Comparison of ENCODE assay signal across 28 mouse cellular contexts in genomic region chr16:90442991-90443390, GRCm38 (mm10). TPM values are rescaled to one million over a fixed set of nuclear protein-coding genes. Genes with fewer than 3 reads are reported as not detected.
DNase-seq lines count a peak whose midpoint lies in the region; ATAC-seq and TF ChIP-seq lines count a peak whose summit lies in the region.
"Had no signal": no experiment of that assay in that cellular context is flagged by ENCODE, and none has a peak within 500 bp of the region (broad histone marks: within the 10 kb centered on the region; RNA-seq: fewer than 3 reads in every experiment).

No protein-coding gene starts in this region.

- peak overlapping the region; percentile 9; the same call in 1 of the 2 replicates for H3K27ac ChIP-seq in heart, embryonic 12.5 days (ENCODE audit: poor library complexity, severe bottlenecking)
- H3K27ac ChIP-seq in hindbrain, postnatal 0 days: no peak overlapping the region
- no peak overlapping the region for H3K27ac ChIP-seq in hindbrain, embryonic 12.5 days
- no peak overlapping the region for H3K27ac ChIP-seq in midbrain, postnatal 0 days (ENCODE audit: low read depth, low read length)
- H3K27ac ChIP-seq in midbrain, embryonic 13.5 days: no peak overlapping the region
- H3K27ac ChIP-seq: embryonic facial prominence, embryonic 15.5 days; gastrocnemius, adult 2 months; hindbrain, embryonic 15.5 days; intestine, embryonic 15.5 days; left cerebral cortex, adult 2 months; limb, embryonic 10.5 days; liver, embryonic 15.5 days; lung, embryonic 15.5 days had no signal

- intact Hi-C loops in heart, postnatal 10 days (cut with DNase I): no loop called here

- H3K9me3 ChIP-seq in heart, embryonic 12.5 days (replicated peaks): no peaks in the 10 kb centered on the region
- no peaks in the 10 kb centered on the region for H3K9me3 ChIP-seq in hindbrain, postnatal 0 days (ENCODE audit: low read length)
- no peaks in the 10 kb centered on the region for H3K9me3 ChIP-seq in hindbrain, embryonic 12.5 days (replicated peaks)
- no peaks in the 10 kb centered on the region for H3K9me3 ChIP-seq in midbrain, postnatal 0 days (ENCODE audit: low read length)
- no peaks in the 10 kb centered on the region for H3K9me3 ChIP-seq in midbrain, embryonic 13.5 days
- H3K9me3 ChIP-seq: embryonic facial prominence, embryonic 15.5 days; hindbrain, embryonic 15.5 days; intestine, embryonic 15.5 days; limb, embryonic 10.5 days; liver, embryonic 15.5 days; lung, embryonic 15.5 days had no signal

- no peak overlapping the region for H3K4me2 ChIP-seq in heart, embryonic 12.5 days
- H3K4me2 ChIP-seq in hindbrain, postnatal 0 days (ENCODE audit: low read depth, low read length): no peak overlapping the region
- no peak overlapping the region for H3K4me2 ChIP-seq in hindbrain, embryonic 12.5 days (replicated peaks)
- H3K4me2 ChIP-seq in midbrain, postnatal 0 days (ENCODE audit: low read depth, low read length, poor library complexity, severe bottlenecking): no peak overlapping the region
- H3K4me2 ChIP-seq in midbrain, embryonic 13.5 days (replicated peaks): no peak overlapping the region
- H3K4me2 ChIP-seq: embryonic facial prominence, embryonic 15.5 days; hindbrain, embryonic 15.5 days; intestine, embryonic 15.5 days; liver, embryonic 15.5 days; lung, embryonic 15.5 days had no signal

- H3K27me3 ChIP-seq in heart, embryonic 12.5 days (replicated peaks): no peaks in the 10 kb centered on the region
- no peaks in the 10 kb centered on the region for H3K27me3 ChIP-seq in hindbrain, postnatal 0 days (ENCODE audit: insufficient read depth, low read length)
- H3K27me3 ChIP-seq in hindbrain, embryonic 12.5 days: no peaks in the 10 kb centered on the region
- H3K27me3 ChIP-seq in midbrain, postnatal 0 days (ENCODE audit: insufficient read depth, low read length): no peaks in the 10 kb centered on the region
- H3K27me3 ChIP-seq in midbrain, embryonic 13.5 days: no peaks in the 10 kb centered on the region
- H3K27me3 ChIP-seq: embryonic facial prominence, embryonic 15.5 days; hindbrain, embryonic 15.5 days; intestine, embryonic 15.5 days; liver, embryonic 15.5 days; lung, embryonic 15.5 days; megakaryocyte, embryonic 14.5 days had no signal

- DNase-seq in cerebellum, postnatal 10 days: peak; percentile 64 to 76
- no peak for DNase-seq in cerebellum, adult 9-10 months
- DNase-seq in heart, postnatal 10 days: no peak
- peak; percentile 39 for DNase-seq in hindbrain, postnatal 0 days (ENCODE audit: low spot score)
- peak; percentile 42 for DNase-seq in midbrain, postnatal 0 days (ENCODE audit: low spot score)
- DNase-seq: adrenal gland, adult 8-10 months; cerebellum, adult 2 months; gastrocnemius, adult 2 months; heart, postnatal 4 days; kidney, adult 9 months; liver; lung, postnatal 36 days; thymus, adult 18-20 months; thymus, postnatal 36 days had no signal

- H3K4me1 ChIP-seq in heart, embryonic 12.5 days (replicated peaks): peaks cover 52% of the 10 kb centered on the region
- H3K4me1 ChIP-seq in hindbrain, postnatal 0 days (ENCODE audit: insufficient read depth, low read length): no peaks in the 10 kb centered on the region
- H3K4me1 ChIP-seq in hindbrain, embryonic 12.5 days: peaks cover 7% of the 10 kb centered on the region; the same call in 1 of the 2 replicates
- no peaks in the 10 kb centered on the region; the same call in 1 of the 2 replicates for H3K4me1 ChIP-seq in midbrain, postnatal 0 days (ENCODE audit: insufficient read depth, low read length)
- H3K4me1 ChIP-seq in midbrain, embryonic 13.5 days (replicated peaks): peaks cover 10% of the 10 kb centered on the region; the same call in 1 of the 2 replicates
- H3K4me1 ChIP-seq: embryonic facial prominence, embryonic 15.5 days; hindbrain, embryonic 15.5 days; intestine, embryonic 15.5 days; liver, embryonic 15.5 days; megakaryocyte, embryonic 14.5 days had no signal

- no peak for TF ChIP-seq CTCF in hindbrain, postnatal 0 days (IDR thresholded peaks at IDR 0.05; ENCODE audit: low read depth)
- TF ChIP-seq CTCF in midbrain, postnatal 0 days (IDR thresholded peaks at IDR 0.05): no peak

- H3K4me3 ChIP-seq in heart, embryonic 12.5 days: no peak overlapping the region
- H3K4me3 ChIP-seq in hindbrain, postnatal 0 days (ENCODE audit: low read length): no peak overlapping the region
- no peak overlapping the region for H3K4me3 ChIP-seq in hindbrain, embryonic 12.5 days
- H3K4me3 ChIP-seq in midbrain, postnatal 0 days (ENCODE audit: low read depth, low read length): no peak overlapping the region
- H3K4me3 ChIP-seq in midbrain, embryonic 13.5 days (replicated peaks): no peak overlapping the region
- H3K4me3 ChIP-seq: embryonic facial prominence, embryonic 15.5 days; hindbrain, embryonic 15.5 days; intestine, embryonic 15.5 days; left cerebral cortex, adult 2 months; limb, embryonic 10.5 days; liver, embryonic 15.5 days; lung, embryonic 15.5 days; megakaryocyte, embryonic 14.5 days had no signal

- H3K36me3 ChIP-seq in heart, embryonic 12.5 days: peaks cover 27% of the 10 kb centered on the region
- H3K36me3 ChIP-seq in hindbrain, postnatal 0 days (ENCODE audit: insufficient read depth, low read length): no peaks in the 10 kb centered on the region
- H3K36me3 ChIP-seq in hindbrain, embryonic 12.5 days: peaks cover 19% of the 10 kb centered on the region; the same call in 1 of the 2 replicates
- H3K36me3 ChIP-seq in midbrain, postnatal 0 days (ENCODE audit: insufficient read depth, low read length): no peaks in the 10 kb centered on the region
- peaks cover 8% of the 10 kb centered on the region for H3K36me3 ChIP-seq in midbrain, embryonic 13.5 days
- H3K36me3 ChIP-seq: hindbrain, embryonic 15.5 days; intestine, embryonic 15.5 days; liver, embryonic 15.5 days had no signal

- WGBS in heart, embryonic 12.5 days: 55% methylated on average over 6 of the region's 6 CpGs
- 41% methylated on average over 6 of the region's 6 CpGs for WGBS in hindbrain, postnatal 0 days
- 64% methylated on average over 6 of the region's 6 CpGs for WGBS in hindbrain, embryonic 12.5 days
- 55% methylated on average over 6 of the region's 6 CpGs for WGBS in midbrain, postnatal 0 days
- WGBS in midbrain, embryonic 13.5 days: 52% methylated on average over 6 of the region's 6 CpGs

- no peak overlapping the region for H3K9ac ChIP-seq in heart, embryonic 12.5 days
- H3K9ac ChIP-seq in hindbrain, postnatal 0 days (replicated peaks; ENCODE audit: low read length): no peak overlapping the region
- H3K9ac ChIP-seq in hindbrain, embryonic 12.5 days: no peak overlapping the region
- H3K9ac ChIP-seq in midbrain, postnatal 0 days (replicated peaks; ENCODE audit: low read length, poor library complexity, severe bottlenecking): no peak overlapping the region
- H3K9ac ChIP-seq in midbrain, embryonic 13.5 days (replicated peaks): no peak overlapping the region
- H3K9ac ChIP-seq: embryonic facial prominence, embryonic 15.5 days; hindbrain, embryonic 15.5 days; intestine, embryonic 15.5 days; liver, embryonic 15.5 days; lung, embryonic 15.5 days had no signal

- ATAC-seq in heart, embryonic 12.5 days (ENCODE audit: insufficient number of reproducible peaks, low FRiP score): no peak
- no peak for ATAC-seq in hindbrain, postnatal 0 days
- ATAC-seq in hindbrain, embryonic 12.5 days (ENCODE audit: low FRiP score): no peak
- ATAC-seq in midbrain, postnatal 0 days (ENCODE audit: low FRiP score): no peak
- no peak for ATAC-seq in midbrain, embryonic 13.5 days
- ATAC-seq: activated CD4-positive, CD25-positive, alpha-beta regulatory T cell, adult 4 months; intestine, embryonic 15.5 days; midbrain, embryonic 16.5 days had no signal

RNA-seq across cellular contexts. Expression of gene Hunk, which starts 57.2 kb away (rescaled TPM):
- polyA plus RNA-seq in heart, embryonic 12.5 days (2016; fragmentation: Nextera tagmentation; extraction: Ambion mirVana): 19.3 and 22.4 TPM in 2 replicates
- 1 to 10 TPM; 3.0 to 4.1 TPM for total RNA-seq in heart, postnatal 10 days (2021)
- 11.6 and 13.3 TPM in 2 replicates for total RNA-seq in hindbrain, postnatal 0 days (2014; rRNA removed)
- polyA plus RNA-seq in hindbrain, postnatal 0 days (2015; fragmentation: Nextera tagmentation; extraction: Ambion mirVana): 3.6 and 3.9 TPM in 2 replicates
- polyA plus RNA-seq in hindbrain, embryonic 12.5 days (2016; fragmentation: Nextera tagmentation; extraction: Ambion mirVana): 17.9 and 18.9 TPM in 2 replicates
- total RNA-seq in midbrain, postnatal 0 days (2014; rRNA removed): 12.8 and 14.4 TPM in 2 replicates
- polyA plus RNA-seq in midbrain, postnatal 0 days (2015; fragmentation: Nextera tagmentation; extraction: Ambion mirVana): 3.2 and 3.9 TPM in 2 replicates
- polyA plus RNA-seq in midbrain, embryonic 13.5 days (2015; fragmentation: Nextera tagmentation; extraction: Ambion mirVana): 6.5 and 8.5 TPM in 2 replicates
- total RNA-seq: common myeloid progenitor, adult 5-6 weeks had no signal

Comparison
In these comparisons a context has a peak if more than half of its experiments do, and no peak if none do; other contexts are left out.
1. DNase-seq: peak in cerebellum, postnatal 10 days (2 of 2), hindbrain, postnatal 0 days (single experiment) and midbrain, postnatal 0 days (single experiment); none in cerebellum, adult 9-10 months (single experiment) and heart, postnatal 10 days (0 of 2).